Mouse (Mus musculus) adrenal gland, adult 10 weeks (tissue): ENCODE data around the gene C1galt1. TPM values are rescaled to one million over a fixed set of nuclear protein-coding genes. Genes with fewer than 3 reads are reported as not detected.

Experiments
- polyA plus RNA-seq: library from polyadenylated mRNA; stranded (reverse); fragments of 350-450 nt; fragmentation: Illumina TruSeq; extraction: RNeasy Lipid Tissue Mini Kit (QIAGEN cat#74804); gene quantifications from one replicate; pipeline ENCODE4 v1.2.3, GENCODE M21; 2014; ENCODE audit warnings: low read depth, low replicate concordance

Gene C1galt1
- 115 TPM for polyA plus RNA-seq

DNA sequence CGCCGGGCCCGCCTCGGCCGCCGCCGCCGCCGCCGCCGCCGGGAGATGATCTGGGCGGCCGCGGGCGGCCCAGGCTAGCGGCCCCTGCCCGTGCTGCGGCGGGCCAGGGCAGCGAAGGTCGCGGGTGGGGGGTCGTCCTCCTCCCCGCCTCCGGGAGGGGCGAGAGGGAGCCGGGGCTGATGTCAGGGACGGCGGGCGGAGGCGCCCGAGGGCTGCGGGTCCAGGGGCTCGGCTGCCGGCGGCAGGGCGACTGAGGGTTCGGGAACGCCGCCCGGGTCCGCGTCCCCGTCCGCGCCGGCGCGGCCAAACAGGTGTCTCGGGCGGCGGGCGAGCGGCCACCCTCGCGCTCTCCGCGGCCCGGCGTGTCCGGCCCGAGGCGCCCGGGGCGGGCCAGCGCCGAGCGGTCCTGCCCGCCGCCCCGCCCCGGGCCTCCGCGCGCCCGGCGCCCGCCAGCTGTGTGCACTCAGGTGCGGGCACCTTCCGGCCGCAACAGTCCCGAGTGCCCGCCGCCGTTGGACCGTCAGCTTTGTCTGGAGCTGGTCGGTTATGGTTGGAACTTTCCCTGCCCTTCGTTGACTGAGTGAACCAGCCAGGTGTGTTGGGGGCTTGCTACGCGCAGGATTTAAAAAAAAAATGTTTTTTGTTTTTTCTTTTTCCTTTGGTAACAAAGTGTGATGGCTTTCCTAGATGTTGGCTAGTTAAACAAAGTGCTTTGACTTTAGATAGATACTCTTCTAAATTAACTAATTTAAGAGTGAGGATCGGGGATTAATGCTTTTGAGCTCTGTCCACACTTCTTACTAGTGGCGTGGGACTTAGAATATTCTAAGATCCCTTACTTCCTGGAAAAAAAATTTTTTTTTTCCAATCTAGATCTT is at the start of gene C1galt1:
C1galt1 (plus strand) TSS at position 41 of the 878 bp plus-strand sequence.

Other genes with a start within 250 kb of the C1galt1 start
- gene Asns, start 151.6 kb upstream of the C1galt1 start, polyA plus RNA-seq: 41.8 TPM